Mouse (Mus musculus): ENCODE data around the gene Atg4a-ps.
A peak's percentile ranks its signal among the peaks of the same experiment; 100 is the strongest.

The Atg4a-ps gene

GRCm38 (mm10) chr3:103625169-103625568 is 20.7 kb downstream of the Atg4a-ps start:
- no peak for DNase-seq

GRCm38 (mm10) chr3:103624591-103625051 is 21.2 kb downstream of the Atg4a-ps start:
- DNase-seq = peak; percentile 35

GRCm38 (mm10) chr3:103623893-103624470 is 21.9 kb downstream of the Atg4a-ps start:
- DNase-seq = no peak

GRCm38 (mm10) chr3:103620101-103620500 is 25.8 kb downstream of the Atg4a-ps start:
- DNase-seq = no peak

- no peak for DNase-seq
Observed at GRCm38 (mm10) chr3:103616981-103617380, 28.9 kb downstream of the Atg4a-ps start.

GRCm38 (mm10) chr3:103615621-103616020 is 30.2 kb downstream of the Atg4a-ps start:
- DNase-seq = no peak

- no peak for DNase-seq
Observed at GRCm38 (mm10) chr3:103612636-103613355, 33.1 kb downstream of the Atg4a-ps start.

- no peak for DNase-seq
Observed at GRCm38 (mm10) chr3:103610231-103610630, 35.6 kb downstream of the Atg4a-ps start.

- no peak for DNase-seq
Observed at GRCm38 (mm10) chr3:103606660-103607595, 38.9 kb downstream of the Atg4a-ps start.

GRCm38 (mm10) chr3:103606045-103606597 is 39.7 kb downstream of the Atg4a-ps start:
- no peak for DNase-seq

GRCm38 (mm10) chr3:103601561-103601960 is 44.3 kb downstream of the Atg4a-ps start:
- DNase-seq = no peak

- DNase-seq = peak; percentile 12
Observed at GRCm38 (mm10) chr3:103601011-103601410, 44.9 kb downstream of the Atg4a-ps start.

GRCm38 (mm10) chr3:103597586-103597985 is 48.3 kb downstream of the Atg4a-ps start:
- no peak for DNase-seq

GRCm38 (mm10) chr3:103595271-103595810 is 50.5 kb downstream of the Atg4a-ps start:
- DNase-seq = no peak

Measured in lung, postnatal 14 days (tissue).